Mouse (Mus musculus) cerebellum, adult 2 months (tissue): ENCODE data around the gene Moxd1.

ENCODE experiments used
- CTCF ChIP-seq: fragments of 200-500 bp; IDR thresholded peaks from 2 replicates; pipeline ENCODE4 v1.5.1; 2011; ENCODE audit warnings: low read depth, mild to moderate bottlenecking, control low read depth, low read length, moderate library complexity, borderline replicate concordance; ENCODE audit not compliant: insufficient read depth
- POLR2A ChIP-seq: fragments of 200-500 bp; IDR thresholded peaks from 2 replicates; pipeline ENCODE4 v1.6.1; 2011; ENCODE audit warnings: low read length, control low read depth, borderline replicate concordance; ENCODE audit not compliant: insufficient read depth

GRCm38 (mm10) chr10:24220931-24221330, 2.4 kb upstream of the Moxd1 start:
- TF ChIP-seq CTCF (no peak), POLR2A (no peak)
